Mouse (Mus musculus) liver, embryonic 11.5 days (tissue): Measurements from ENCODE around the gene Phlda3. TPM values are rescaled to one million over a fixed set of nuclear protein-coding genes. Genes with fewer than 3 reads are reported as not detected.

ENCODE experiments used
- ATAC-seq: fragments of 200-750 bp; cut with Nextera tagmentation; replicated peaks from 2 replicates; pipeline ENCODE4 v1.8.0; 2017; ENCODE audit warnings: moderate number of reproducible peaks, mild to moderate bottlenecking, moderate TSS enrichment, moderate library complexity; ENCODE audit not compliant: low FRiP score
- DNase-seq: peaks from one replicate; pipeline ENCODE4 v3.0.0-alpha.2; 2017; ENCODE audit warnings: low spot score
- H3K27ac ChIP-seq: fragments of 300-500 bp; sonication (generic); 2 replicates; pipeline ENCODE4 v1.5.1; 2014; ENCODE audit warnings: mild to moderate bottlenecking, low read depth, low read length, control low read depth
- H3K27me3 ChIP-seq: fragments of 300-500 bp; sonication (generic); replicated peaks from 2 replicates; pipeline ENCODE4 v1.6.1; 2014; ENCODE audit warnings: low read length, mixed read lengths; ENCODE audit not compliant: control insufficient read depth, insufficient read depth
- H3K36me3 ChIP-seq: fragments of 300-500 bp; sonication (generic); 2 replicates; pipeline ENCODE4 v1.6.1; 2014; ENCODE audit warnings: mild to moderate bottlenecking, low read length, moderate library complexity, mixed read lengths; ENCODE audit not compliant: control insufficient read depth, insufficient read depth
- H3K4me1 ChIP-seq: fragments of 300-500 bp; sonication (generic); replicated peaks from 2 replicates; pipeline ENCODE4 v1.6.1; 2014; ENCODE audit warnings: low read length, mixed read lengths; ENCODE audit not compliant: control insufficient read depth, insufficient read depth
- H3K4me2 ChIP-seq: fragments of 300-500 bp; sonication (generic); 2 replicates; pipeline ENCODE4 v1.6.1; 2014; ENCODE audit warnings: mild to moderate bottlenecking, control low read depth, moderate library complexity
- H3K4me3 ChIP-seq: fragments of 300-500 bp; sonication (generic); 2 replicates; pipeline ENCODE4 v1.5.1; 2014; ENCODE audit warnings: low read depth, low read length, control low read depth
- H3K9ac ChIP-seq: fragments of 300-500 bp; sonication (generic); 2 replicates; pipeline ENCODE4 v1.6.1; 2014; ENCODE audit warnings: low read depth, low read length, control low read depth
- H3K9me3 ChIP-seq: fragments of 300-500 bp; sonication (generic); 2 replicates; pipeline ENCODE4 v1.6.1; 2016; ENCODE audit warnings: low read length, inconsistent platforms, mixed read lengths; ENCODE audit not compliant: control insufficient read depth
- WGBS: fragments of 180-500 bp; shearing (Covaris S2); extraction: QIAGEN DNeasy Blood & Tissue Kit; methylation state at CpG from one replicate; pipeline ENCODE4 v1.1.7; 2014; 5-methylcytosine and 5-hydroxymethylcytosine counted together
- polyA plus RNA-seq: library from polyadenylated mRNA; unstranded; fragments of >200 nt; fragmentation: Nextera tagmentation; extraction: Ambion mirVana; gene quantifications from 2 replicates; pipeline ENCODE4 v1.2.1, GENCODE M21; 2014

The Phlda3 gene
- polyA plus RNA-seq, 1 experiment from 2014 or later = 22.5 TPM

DNA sequence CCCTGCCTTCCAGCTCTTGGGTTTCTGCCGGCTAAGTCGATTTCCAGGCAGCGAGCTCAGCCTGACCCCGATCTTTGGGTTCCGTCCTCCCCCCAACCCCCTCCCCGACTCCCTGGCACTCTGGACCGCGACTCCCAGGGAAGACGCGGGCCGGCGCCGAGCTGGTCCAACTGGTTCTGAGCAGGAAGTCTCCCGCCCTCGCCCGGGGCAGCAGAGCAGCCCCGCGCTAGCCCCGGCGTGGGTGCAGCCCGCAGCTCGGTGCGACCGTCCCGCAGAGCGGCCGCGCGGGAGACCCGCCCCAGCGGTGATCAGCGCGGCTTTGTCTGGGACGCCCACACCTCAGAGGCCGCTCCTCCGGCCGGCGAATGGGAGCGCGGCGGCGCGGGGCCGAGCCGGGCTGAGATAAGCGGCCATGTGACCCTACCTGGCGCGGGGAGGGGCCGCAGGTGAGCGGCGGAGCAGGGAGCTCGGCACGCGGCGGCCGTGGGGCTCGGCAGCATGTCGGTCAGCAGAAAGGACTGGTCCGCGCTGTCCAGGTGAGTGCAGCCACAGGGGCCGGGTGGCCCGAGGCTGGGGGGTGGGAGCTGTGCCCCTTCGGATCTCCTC is 52.7 kb downstream of the Phlda3 start, which contains the start of gene Lad1:
Gene Lad1 (plus strand): TSS at position 118 of the 606 bp plus-strand sequence.
- H3K36me3 ChIP-seq = no peaks in the 10 kb centered on the region
- no peaks in the 10 kb centered on the region for H3K9me3 ChIP-seq
- peaks cover 62% of the 10 kb centered on the region for H3K27me3 ChIP-seq
- H3K4me3 ChIP-seq = peak within 1 kb of the TSS; percentile 55
- WGBS = under 1% methylated on average over 63 of the region's 63 CpGs
- peak within 1 kb of the TSS; percentile 28; the same call in 1 of the 2 replicates for H3K9ac ChIP-seq
- DNase-seq (no peak), ATAC-seq (no peak)
- H3K4me1 ChIP-seq = peaks cover 8% of the 10 kb centered on the region; the same call in 1 of the 2 replicates
- no peak within 1 kb of the TSS for H3K27ac ChIP-seq
- H3K4me2 ChIP-seq = peak within 1 kb of the TSS; percentile 85

Other genes with a start within 250 kb of the Phlda3 start
- 8.8 and 8.9 TPM in 2 replicates for gene Nav1, start 158.8 kb upstream of the Phlda3 start, polyA plus RNA-seq
- gene Csrp1, start 46.1 kb upstream of the Phlda3 start, polyA plus RNA-seq = 65.6 and 71.8 TPM in 2 replicates
- gene Tnni1, start 13.3 kb downstream of the Phlda3 start, polyA plus RNA-seq = 42.1 and 58.2 TPM in 2 replicates
- gene Lad1, start 52.5 kb downstream of the Phlda3 start, polyA plus RNA-seq = 0.99 and 1.7 TPM in 2 replicates
- gene Tnnt2, start 70.2 kb downstream of the Phlda3 start, polyA plus RNA-seq = 12.9 and 37.4 TPM in 2 replicates
- 0.09 and 0.10 TPM in 2 replicates for gene Pkp1, start 153.1 kb downstream of the Phlda3 start, polyA plus RNA-seq
- gene Igfn1, start 240.2 kb downstream of the Phlda3 start, polyA plus RNA-seq = not detected in 2 replicates
- 79.6 and 92.6 TPM in 2 replicates for gene Tmem9, start 242.0 kb downstream of the Phlda3 start, polyA plus RNA-seq